Mouse (Mus musculus) heart, embryonic 10.5 days (tissue): ENCODE data around the gene Klhl32. TPM values are rescaled to one million over a fixed set of nuclear protein-coding genes. Genes with fewer than 3 reads are reported as not detected.

Experiments used
- polyA plus RNA-seq: library from polyadenylated mRNA; unstranded; fragments of >200 nt; fragmentation: Nextera tagmentation; extraction: Ambion mirVana; gene quantifications from 2 replicates; pipeline ENCODE4 v1.2.1, GENCODE M21; 2016

Klhl32 gene
- polyA plus RNA-seq, 1 experiment from 2014 or later, result 1.8 TPM

Other genes starting within 250 kb of the Klhl32 start
- gene Ndufaf4, start 47.0 kb upstream of the Klhl32 start, polyA plus RNA-seq, result 68.6 and 76.5 TPM in 2 replicates
- 0.47 and 0.87 TPM in 2 replicates for gene Gpr63, start 115.3 kb upstream of the Klhl32 start, polyA plus RNA-seq